Mouse (Mus musculus): ENCODE measurements at regions not wholly inside any gene's neighbourhood (a gene's known extent, or its start where the extent isn't known, plus 50 kb on each side); places are given as distances from the start of the nearest gene placed in this dataset.

- TF ChIP-seq MAX (IDR thresholded peaks at IDR 0.05; ENCODE audit: low read depth) (no peak), POLR2A (IDR thresholded peaks at IDR 0.05; ENCODE audit: insufficient read length, low read depth) (no peak), POLR2AphosphoS2 (IDR thresholded peaks at IDR 0.05; ENCODE audit: insufficient read length, low read depth) (no peak), CEBPB (IDR thresholded peaks at IDR 0.05; ENCODE audit: insufficient read depth, poor library complexity, severe bottlenecking) (no peak), MYOG (IDR thresholded peaks at IDR 0.05; ENCODE audit: control insufficient read depth in 1 of 3, insufficient read depth in 1 of 3, insufficient read length in 2 of 3, low read depth in 2 of 3) (no peak), TCF12 (IDR thresholded peaks at IDR 0.05; ENCODE audit: insufficient read depth, poor library complexity, severe bottlenecking) (no peak), E2F4 (IDR thresholded peaks at IDR 0.05; ENCODE audit: insufficient read depth) (no peak), TCF3 (IDR thresholded peaks at IDR 0.05; ENCODE audit: insufficient read length, low read depth) (no peak), SRF (IDR thresholded peaks at IDR 0.05; ENCODE audit: control insufficient read depth, insufficient read length, low read depth) (no peak)
Measured at GRCm38 (mm10) chr3:101654720-101655119, 50.2 kb upstream of the Atp1a1 start.
